Mouse (Mus musculus) lung, adult 2 months (tissue): Measurements from ENCODE around the gene Gm49321. TPM values are rescaled to one million over a fixed set of nuclear protein-coding genes. Genes with fewer than 3 reads are reported as not detected.

Experiments used
- DNase-seq: peaks from one replicate; pipeline ENCODE4 v3.0.0; 2022
- H3K4me1 ChIP-seq: fragments of 200-500 bp; 2 replicates; pipeline ENCODE4 v1.6.1; 2011; ENCODE audit warnings: low read length; ENCODE audit not compliant: control insufficient read depth, insufficient read depth
- H3K4me3 ChIP-seq: fragments of 200-500 bp; replicated peaks from 2 replicates; pipeline ENCODE3; 2011; ENCODE audit warnings: low read depth, mild to moderate bottlenecking, control low read depth, low read length; ENCODE audit errors: extremely low read depth
- CTCF ChIP-seq: fragments of 200-500 bp; IDR thresholded peaks from 2 replicates; pipeline ENCODE4 v1.5.1; 2011; ENCODE audit warnings: mild to moderate bottlenecking, low read length, control low read depth; ENCODE audit not compliant: insufficient read depth
- POLR2A ChIP-seq: fragments of 200-500 bp; IDR thresholded peaks from 2 replicates; pipeline ENCODE4 v1.6.1; 2011; ENCODE audit warnings: low read depth, mild to moderate bottlenecking, control low read depth, low read length, borderline replicate concordance; ENCODE audit errors: extremely low read depth
- WGBS: fragments of 180-500 bp; shearing (Covaris S2); methylation state at CpG from one replicate; pipeline ENCODE4 v1.1.7; 2018; 5-methylcytosine and 5-hydroxymethylcytosine counted together
- polyA plus RNA-seq: library from polyadenylated mRNA; depleted of rRNA; stranded (reverse); fragments of >200 nt; gene quantifications from 2 replicates; pipeline ENCODE4 v1.2.3, GENCODE M21; 2012

Gm49321 gene
- polyA plus RNA-seq, 1 experiment, result not detected

- Histone ChIP-seq H3K4me1 (no peaks in the 10 kb centered on the region), H3K4me3 (no peak overlapping the region)
- no peak for DNase-seq
- no peak for TF ChIP-seq CTCF
- TF ChIP-seq POLR2A, result no peak
- WGBS, result 73% methylated on average over 2 of the region's 2 CpGs
These were observed 2.9 kb upstream of the Gm49321 start for GRCm38 (mm10) chr12:73934528-73934927.

DNA sequence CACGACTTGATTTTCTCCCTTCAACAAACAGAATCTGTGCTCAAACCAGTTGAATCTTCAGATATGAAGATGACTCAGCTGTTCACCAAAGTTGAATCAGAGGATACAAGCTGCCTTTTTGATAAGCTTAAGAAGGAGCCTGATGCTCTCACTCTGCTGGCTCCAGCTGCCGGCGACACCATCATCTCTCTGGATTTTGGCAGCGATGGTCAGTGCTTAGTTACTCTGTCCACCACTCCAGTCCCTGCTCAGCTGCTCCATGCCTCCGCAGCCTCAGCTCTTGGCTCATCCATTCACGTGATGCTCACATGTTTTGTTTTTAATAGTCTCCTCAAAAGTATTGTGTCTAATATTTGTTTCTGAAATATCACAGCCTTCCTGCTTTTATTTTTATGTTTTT, 2.1 kb downstream of the Gm49321 start:
- DNase-seq, result no peak
- no peak overlapping the region for H3K4me3 ChIP-seq
- TF ChIP-seq POLR2A, result no peak
- no peak for TF ChIP-seq CTCF
- no peaks in the 10 kb centered on the region for H3K4me1 ChIP-seq
- WGBS, result 81% methylated on average over 6 of the region's 6 CpGs

DNA sequence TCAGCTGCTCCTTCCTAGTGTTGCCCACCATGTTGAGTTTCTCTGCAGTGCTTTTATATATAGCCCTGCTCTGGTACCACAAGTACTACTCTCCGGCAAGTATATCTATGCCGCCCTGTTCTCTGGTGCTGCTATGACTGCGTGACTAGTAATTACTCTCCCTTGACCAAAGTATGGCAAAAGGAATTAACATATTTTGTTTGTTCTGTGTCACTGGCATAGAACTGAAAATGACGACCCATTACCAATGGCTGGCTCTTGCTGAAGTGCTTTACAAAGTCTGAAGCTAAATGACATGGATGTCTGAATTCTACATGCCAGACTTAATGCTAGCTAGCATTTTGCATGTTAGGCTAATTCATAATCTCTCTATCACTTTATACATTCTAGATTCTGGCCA, 11.0 kb downstream of the Gm49321 start:
- TF ChIP-seq CTCF (no peak), POLR2A (no peak)
- Histone ChIP-seq H3K4me3 (no peak overlapping the region), H3K4me1 (peaks cover 3% of the 10 kb centered on the region; the same call in 1 of the 2 replicates)
- no peak for DNase-seq
- 92% methylated on average over 4 of the region's 4 CpGs for whole genome bisulfite sequencing

GRCm38 (mm10) chr12:73949318-73950058, 12.0 kb downstream of the Gm49321 start:
- 9% methylated on average over 46 of the region's 46 CpGs for WGBS
- no peak for TF ChIP-seq POLR2A
- TF ChIP-seq CTCF, result no peak
- H3K4me1 ChIP-seq, result peaks cover 3% of the 10 kb centered on the region; the same call in 1 of the 2 replicates
- peak; percentile 35 for DNase-seq
- H3K4me3 ChIP-seq, result peak overlapping the region; percentile 28

GRCm38 (mm10) chr12:73952879-73953278, 15.4 kb downstream of the Gm49321 start:
- H3K4me3 ChIP-seq, result no peak overlapping the region
- DNase-seq, result no peak
- 6% methylated on average over 15 of the region's 15 CpGs for WGBS
- peaks cover 3% of the 10 kb centered on the region; the same call in 1 of the 2 replicates for H3K4me1 ChIP-seq
- no peak for TF ChIP-seq CTCF
- no peak for TF ChIP-seq POLR2A

DNA sequence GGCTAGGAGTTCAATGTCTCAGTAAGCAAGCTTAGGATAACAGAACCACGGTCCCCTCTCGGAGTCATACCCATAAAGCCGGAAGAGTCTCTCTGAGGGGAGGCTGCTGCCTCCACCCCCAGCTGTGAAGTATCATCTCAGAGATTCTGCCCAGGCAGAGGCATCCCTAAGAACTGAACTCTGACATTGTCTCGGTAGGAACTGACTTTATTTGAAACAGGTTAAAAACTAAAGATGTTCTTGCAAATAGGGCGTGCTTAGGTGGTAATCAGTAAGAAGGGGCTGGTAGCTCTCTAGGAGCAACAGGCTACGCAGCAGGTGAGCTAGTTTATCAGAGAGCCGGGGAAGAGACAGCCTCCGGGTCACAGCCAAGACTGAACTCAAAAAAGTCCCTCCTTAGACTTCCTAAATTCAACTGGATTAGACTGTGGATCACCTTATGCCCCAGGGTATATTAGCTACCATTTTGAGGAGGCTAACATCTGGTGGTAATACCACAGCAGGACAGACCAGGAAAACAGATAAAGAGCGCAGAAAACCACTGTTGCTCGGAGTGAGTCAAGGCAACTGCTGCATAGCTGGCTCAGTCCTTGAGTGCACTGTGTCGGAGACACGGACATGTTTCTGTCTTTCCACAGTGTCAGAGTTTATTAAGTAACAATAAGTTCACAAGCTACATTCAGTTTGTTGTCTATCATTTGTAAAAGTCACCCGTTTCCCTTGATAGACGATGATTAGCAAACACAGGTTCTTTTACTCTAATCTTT, 16.1 kb downstream of the Gm49321 start:
- 47% methylated on average over 14 of the region's 14 CpGs for WGBS
- H3K4me1 ChIP-seq, result peaks cover 3% of the 10 kb centered on the region; the same call in 1 of the 2 replicates
- no peak for DNase-seq
- no peak overlapping the region for H3K4me3 ChIP-seq
- TF ChIP-seq POLR2A (no peak), CTCF (no peak)

GRCm38 (mm10) chr12:73954785-73955184, 17.3 kb downstream of the Gm49321 start:
- no peak for TF ChIP-seq POLR2A
- no peak for TF ChIP-seq CTCF
- no peaks in the 10 kb centered on the region; the same call in 1 of the 2 replicates for H3K4me1 ChIP-seq
- DNase-seq, result no peak
- WGBS, result 37% methylated on average over 5 of the region's 5 CpGs
- H3K4me3 ChIP-seq, result no peak overlapping the region

DNA sequence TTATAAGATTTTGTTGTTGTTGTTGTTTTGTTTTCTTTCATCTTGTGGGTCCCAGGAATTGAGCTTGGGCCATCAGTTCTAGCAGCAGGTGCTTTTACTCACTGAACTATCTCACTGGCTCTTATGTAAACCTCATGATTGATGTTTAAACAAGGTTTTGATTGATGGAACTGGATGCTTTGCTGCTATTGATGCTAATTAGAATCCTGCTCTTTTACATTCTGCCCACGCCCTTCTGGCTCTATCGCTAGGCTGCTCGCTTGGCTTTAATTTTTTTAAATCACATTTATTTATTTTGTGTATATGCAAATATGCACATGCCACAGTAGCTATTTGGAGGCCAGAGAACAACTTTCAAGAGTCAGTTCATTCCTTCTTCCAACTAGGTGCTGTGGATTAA, 20.2 kb downstream of the Gm49321 start:
- TF ChIP-seq CTCF (no peak), POLR2A (no peak)
- DNase-seq, result no peak
- Histone ChIP-seq H3K4me1 (no peaks in the 10 kb centered on the region; the same call in 1 of the 2 replicates), H3K4me3 (no peak overlapping the region)
- 74% methylated on average over 3 of the region's 3 CpGs for WGBS

DNA sequence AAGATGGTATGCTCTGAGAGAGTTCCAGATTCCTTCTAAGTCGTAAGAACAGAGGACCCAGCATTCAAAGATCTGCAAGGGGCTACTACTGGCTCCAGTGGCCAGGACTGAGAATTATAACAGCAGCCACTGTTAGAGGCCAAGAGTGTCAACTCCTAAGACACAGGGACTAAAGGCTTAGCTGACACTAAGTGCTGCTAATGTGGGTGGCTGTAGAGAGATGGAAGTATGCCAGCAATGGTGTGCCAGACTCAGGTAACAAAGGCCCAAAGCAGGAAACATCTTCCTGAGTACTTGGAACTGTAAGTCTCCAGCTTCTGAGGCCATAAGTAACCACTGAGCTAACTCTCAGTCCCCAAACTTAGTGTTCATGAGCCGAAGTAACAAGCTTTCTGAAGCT, 21.4 kb downstream of the Gm49321 start:
- WGBS, result 79% methylated on average over 2 of the region's 2 CpGs
- H3K4me3 ChIP-seq, result no peak overlapping the region
- TF ChIP-seq CTCF, result no peak
- DNase-seq, result no peak
- H3K4me1 ChIP-seq, result no peaks in the 10 kb centered on the region; the same call in 1 of the 2 replicates
